Mouse (Mus musculus) B cell, adult 67 days (primary cell): ENCODE data around the gene Gm49510. TPM values are rescaled to one million over a fixed set of nuclear protein-coding genes. Genes with fewer than 3 reads are reported as not detected.

ENCODE experiments used
- total RNA-seq, 2 experiments: library from RNA; stranded (reverse); gene quantifications; 4 replicates each; pipeline ENCODE4 v1.2.4; 2023

Gm49510 gene
- total RNA-seq = under 1 TPM in 1 of 2 experiments, not detected in 1; 0.80 TPM

GRCm38 (mm10) chr15:78899409-78899739 is at the start of gene Gm49510:
Gm49510 (plus strand) TSS chr15:78899667.

GRCm38 (mm10) chr15:78855303-78855965 is 44.0 kb upstream of the Gm49510 start, which contains the start of gene Lgals2:
Lgals2 (minus strand) TSS chr15:78855529.

GRCm38 (mm10) chr15:78876991-78877809 is 22.3 kb upstream of the Gm49510 start, which contains the start of gene Gga1:
Gga1 (plus strand) TSS chr15:78877190.

GRCm38 (mm10) chr15:78899740-78900584 is 495 bp downstream of the Gm49510 start, which contains the start of gene Sh3bp1:
Sh3bp1 (plus strand) TSS chr15:78899768.

GRCm38 (mm10) chr15:78913632-78914090 is 14.2 kb downstream of the Gm49510 start, which contains the start of gene Pdxp:
Pdxp (plus strand) TSS chr15:78913919.

GRCm38 (mm10) chr15:78926021-78926919 is 26.8 kb downstream of the Gm49510 start, which contains the start of gene Lgals1:
Lgals1 (plus strand) TSS chr15:78926725.

GRCm38 (mm10) chr15:78934784-78935320 is 35.4 kb downstream of the Gm49510 start, which contains the start of gene Nol12:
Nol12 (plus strand) TSS chr15:78934933.

GRCm38 (mm10) chr15:78947657-78948056 is 48.2 kb downstream of the Gm49510 start, which contains the start of gene Triobp:
Triobp (plus strand) TSS chr15:78947724.

Other genes with a start within 250 kb of the Gm49510 start
- gene Elfn2, start 180.9 kb upstream of the Gm49510 start, total RNA-seq = under 1 TPM in 1 of 2 experiments, not detected in 1; 0.12 TPM
- gene Mfng, start 126.2 kb upstream of the Gm49510 start, total RNA-seq = 100 to 1,000 TPM in 1 of 2 experiments, 10 to 100 TPM in 1; 83.2 to 100 TPM
- gene Card10, start 96.6 kb upstream of the Gm49510 start, total RNA-seq = under 1 TPM in 1 of 2 experiments, not detected in 1; 0.38 TPM
- gene Cdc42ep1, start 57.0 kb upstream of the Gm49510 start, total RNA-seq = not detected
- not detected for gene Lgals2, start 44.1 kb upstream of the Gm49510 start, total RNA-seq
- gene Gga1, start 22.5 kb upstream of the Gm49510 start, total RNA-seq = 10 to 100 TPM; 74.7 to 77.9 TPM
- gene Sh3bp1, start 101 bp downstream of the Gm49510 start, total RNA-seq = 10 to 100 TPM; 60.9 to 70.6 TPM
- gene Pdxp, start 14.3 kb downstream of the Gm49510 start, total RNA-seq = 1 to 10 TPM; 9.8 to 9.9 TPM
- gene Lgals1, start 27.1 kb downstream of the Gm49510 start, total RNA-seq = 10 to 100 TPM in 1 of 2 experiments, 1 to 10 TPM in 1; 7.2 to 10.1 TPM
- gene Nol12, start 35.3 kb downstream of the Gm49510 start, total RNA-seq = 10 to 100 TPM; 36.2 to 47.2 TPM
- gene Triobp, start 48.1 kb downstream of the Gm49510 start, total RNA-seq = 10 to 100 TPM; 46.6 to 65.7 TPM
- gene H1f0, start 128.8 kb downstream of the Gm49510 start, total RNA-seq = 1 to 10 TPM; 1.9 to 2.1 TPM
- not detected for gene Galr3, start 142.2 kb downstream of the Gm49510 start, total RNA-seq
- gene Ankrd54, start 163.2 kb downstream of the Gm49510 start, total RNA-seq = 10 to 100 TPM; 38.2 to 38.8 TPM
- gene Eif3l, start 175.5 kb downstream of the Gm49510 start, total RNA-seq = 100 to 1,000 TPM; 114 to 115 TPM
- gene Micall1, start 209.2 kb downstream of the Gm49510 start, total RNA-seq = 10 to 100 TPM; 50.9 to 53.1 TPM
- 10 to 100 TPM; 56.6 to 57.0 TPM for gene Polr2f, start 241.3 kb downstream of the Gm49510 start, total RNA-seq
- not detected for gene 1700088E04Rik, start 241.6 kb downstream of the Gm49510 start, total RNA-seq